Mouse (Mus musculus) mesoderm, embryonic 11.5 days (tissue): ENCODE data around the gene Tmem80.

ENCODE experiments used
- DNase-seq: peaks from one replicate; pipeline ENCODE4 v3.0.0-alpha.2; 2012; ENCODE audit warnings: low read depth, low spot score

Gene Tmem80

GRCm38 (mm10) chr7:141327469-141328372 lies at the start of gene Tmem80, which contains the start of gene Deaf1:
Gene Tmem80 (plus strand): TSS chr7:141327739.
Gene Deaf1 (minus strand): TSS chr7:141327690.
- peak; percentile 98 for DNase-seq

DNA sequence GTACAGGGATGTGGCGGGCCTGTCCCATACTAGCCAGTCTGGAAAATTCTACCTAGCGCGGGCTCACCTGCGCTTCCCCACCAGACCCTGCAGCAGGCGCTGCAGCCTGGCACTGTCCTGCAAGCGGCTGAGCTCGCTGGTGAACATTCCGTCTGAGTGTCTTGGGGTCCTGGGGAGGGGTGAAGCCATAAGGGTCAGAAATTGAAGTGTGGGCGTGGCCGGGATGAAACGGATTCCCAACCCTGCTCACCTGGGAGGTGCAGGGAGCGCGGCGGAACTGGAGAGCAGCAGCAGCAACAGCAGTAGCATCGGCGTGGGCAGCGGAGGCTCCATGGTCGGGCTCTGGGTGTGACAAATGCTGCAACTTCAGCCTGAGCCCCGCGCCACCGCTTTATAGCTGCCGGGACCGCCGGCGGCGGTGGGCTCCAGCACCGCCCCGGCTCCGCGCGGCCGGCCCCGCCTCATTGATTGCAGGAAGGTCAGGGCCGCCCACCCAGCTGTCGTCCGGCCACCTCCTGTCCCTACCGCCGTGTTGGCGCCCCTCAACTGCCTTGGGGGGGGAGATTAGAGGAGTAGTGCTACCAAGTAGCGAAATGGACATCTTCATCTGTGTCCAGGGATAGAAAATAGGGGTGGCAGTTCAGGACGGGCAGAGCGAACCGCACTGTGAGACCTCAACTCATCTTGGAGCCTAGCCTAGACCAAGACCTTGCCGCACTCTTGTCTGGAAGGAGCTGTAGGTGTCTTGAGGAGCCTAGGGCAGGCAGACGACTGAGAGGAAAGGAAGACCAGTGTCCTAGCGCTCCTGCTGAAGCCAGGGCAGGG lies 48.6 kb upstream of the Tmem80 start, which contains the start of gene Sct:
Sct (minus strand) TSS at position 368 of the 825 bp plus-strand sequence.
- DNase-seq, result peak; percentile 61

- DNase-seq, result no peak
Measured at GRCm38 (mm10) chr7:141281442-141281841, 46.1 kb upstream of the Tmem80 start.

DNA sequence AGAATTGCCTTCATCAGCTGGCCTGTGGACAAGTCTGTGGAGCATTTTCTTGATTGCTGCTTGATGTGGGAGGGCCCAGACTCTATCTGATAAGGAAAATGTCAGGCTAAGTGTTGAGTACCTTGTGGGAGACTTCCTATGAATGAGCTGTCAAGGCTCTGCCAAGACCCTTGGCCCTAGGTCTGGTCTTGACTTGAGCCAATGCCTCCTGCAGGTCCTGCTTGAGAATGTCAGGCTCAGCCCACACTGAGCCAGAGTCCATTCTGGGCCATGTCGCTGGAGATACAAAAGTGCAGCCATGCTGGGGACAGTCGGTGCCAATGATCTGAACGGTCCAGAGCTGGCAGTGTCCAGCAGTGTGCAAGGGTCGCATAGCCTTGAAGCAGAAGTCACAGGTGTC lies 44.8 kb upstream of the Tmem80 start:
- DNase-seq, result no peak

DNA sequence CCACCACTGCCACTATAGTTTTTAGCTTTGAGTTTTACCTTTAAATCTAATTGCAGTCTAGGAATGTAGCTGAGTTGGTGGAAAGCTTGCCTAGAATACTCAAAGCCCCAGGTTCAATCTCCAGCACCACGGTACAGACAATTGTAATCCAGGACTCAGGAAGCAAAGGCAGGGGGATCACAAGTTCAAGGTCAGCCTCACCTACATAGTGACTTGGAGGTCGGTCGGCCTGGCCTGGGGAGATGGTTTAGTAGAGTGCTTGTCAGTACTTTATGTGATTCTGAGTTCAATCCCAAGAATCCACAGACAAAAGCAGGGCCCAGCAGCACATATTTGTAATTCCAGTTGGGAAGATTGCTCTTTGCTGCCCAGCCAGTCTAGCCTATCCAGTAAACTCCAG lies 39.5 kb upstream of the Tmem80 start:
- DNase-seq, result no peak

DNA sequence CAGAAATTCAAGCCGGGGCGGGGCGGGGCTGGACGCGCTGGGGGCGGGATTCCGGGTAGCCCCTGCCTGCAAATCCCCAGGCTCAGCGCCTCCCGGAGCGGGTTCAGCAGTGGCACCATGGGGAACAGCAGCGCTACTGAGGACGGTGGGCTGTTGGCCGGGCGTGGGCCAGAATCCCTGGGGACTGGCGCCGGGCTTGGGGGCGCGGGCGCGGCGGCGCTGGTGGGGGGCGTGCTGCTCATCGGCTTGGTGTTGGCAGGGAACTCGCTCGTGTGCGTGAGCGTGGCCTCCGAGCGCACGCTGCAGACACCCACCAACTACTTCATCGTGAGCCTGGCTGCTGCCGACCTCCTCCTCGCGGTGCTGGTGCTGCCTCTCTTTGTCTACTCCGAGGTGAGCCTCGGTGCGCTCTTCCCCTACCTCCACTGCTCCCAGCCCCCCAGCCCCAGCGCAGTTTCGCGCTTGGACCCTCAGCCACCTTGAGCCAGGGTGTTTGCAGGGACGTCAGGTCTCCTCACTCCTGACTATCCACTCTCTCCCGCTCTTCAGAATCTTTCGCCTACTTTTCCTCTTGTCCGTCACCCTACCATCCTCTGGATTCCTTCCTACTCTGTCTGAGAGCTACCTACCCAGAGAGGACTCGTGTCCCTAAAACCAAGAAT lies 35.5 kb upstream of the Tmem80 start, which contains the start of gene Drd4:
Drd4 (plus strand) TSS at position 86 of the 662 bp plus-strand sequence.
- peak; percentile 65 for DNase-seq

DNA sequence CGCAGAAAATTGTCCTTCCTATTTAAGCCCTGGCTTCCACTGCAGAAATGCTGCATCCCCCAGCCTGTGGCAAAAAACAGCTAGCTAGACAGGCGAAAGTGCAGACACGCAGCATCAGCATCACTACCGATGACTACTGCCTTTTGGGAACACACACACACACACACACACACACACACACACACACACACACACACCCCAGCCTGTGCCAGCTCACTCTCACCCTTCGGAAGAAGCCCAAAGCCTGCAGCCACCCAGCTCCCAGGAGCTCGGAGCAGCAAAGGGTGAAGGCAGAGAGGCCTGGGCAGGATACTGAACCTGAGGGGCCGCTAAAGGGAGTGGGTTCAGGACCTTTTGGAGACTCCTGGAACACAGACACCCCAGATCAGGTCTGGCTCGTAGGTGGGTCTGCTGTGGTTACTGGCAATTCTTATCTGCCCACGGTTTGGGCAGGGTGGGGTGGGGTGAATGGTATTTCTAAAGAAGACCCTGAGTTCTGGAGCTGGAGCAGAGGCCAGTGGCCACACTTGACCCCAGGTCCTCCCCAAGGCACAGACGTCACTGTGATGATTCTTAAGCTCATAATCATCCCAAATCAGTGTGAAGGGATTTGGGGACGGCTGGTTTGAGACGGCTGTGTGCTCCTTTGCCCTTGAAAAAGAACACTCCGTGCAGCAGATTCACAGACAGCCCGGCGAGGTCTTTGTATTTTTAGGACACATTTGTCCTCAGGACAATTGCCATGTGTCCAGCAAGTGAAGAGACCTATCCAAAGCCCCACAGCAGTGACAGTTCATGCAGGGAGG lies 34.8 kb upstream of the Tmem80 start:
- DNase-seq, result no peak

- peak; percentile 64 for DNase-seq
Measured at GRCm38 (mm10) chr7:141293852-141294471, 33.6 kb upstream of the Tmem80 start.

GRCm38 (mm10) chr7:141294479-141294878 lies 33.1 kb upstream of the Tmem80 start:
- DNase-seq, result no peak

DNA sequence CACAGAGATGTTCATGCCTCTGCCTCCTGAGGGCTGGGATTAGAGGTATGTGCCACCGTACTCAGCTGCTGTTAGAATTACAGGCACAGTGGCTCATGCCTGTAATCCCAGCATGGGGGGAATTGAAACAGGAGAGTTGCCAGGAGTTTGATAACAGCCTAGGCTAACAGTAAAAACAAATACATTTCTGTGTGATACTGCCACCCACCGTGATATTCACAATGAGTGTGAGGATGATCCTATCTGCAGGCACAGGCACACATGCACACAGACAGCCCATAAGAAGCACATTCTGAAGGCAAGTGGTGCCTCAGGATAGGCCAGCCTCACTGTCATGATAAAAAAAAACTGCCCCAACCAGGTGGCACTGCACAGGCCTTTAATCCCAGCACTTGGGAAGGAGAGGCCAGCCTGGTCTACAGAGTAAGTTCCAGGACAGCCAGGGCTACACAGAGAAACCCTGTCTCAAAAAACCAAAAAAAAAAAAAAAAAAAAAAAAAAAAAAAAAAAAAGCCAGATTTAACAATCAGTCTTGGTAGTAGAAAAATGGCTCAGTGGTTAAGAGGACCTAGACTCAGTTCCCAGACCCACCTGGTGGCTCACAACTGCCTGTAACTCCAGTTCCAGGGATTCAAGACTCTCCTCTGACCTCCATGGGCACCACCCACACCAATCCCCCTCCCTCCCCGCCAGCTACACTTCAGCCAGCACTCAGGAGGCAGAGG lies 29.5 kb upstream of the Tmem80 start:
- DNase-seq, result no peak

- no peak for DNase-seq
Measured at GRCm38 (mm10) chr7:141299175-141299574, 28.4 kb upstream of the Tmem80 start.

DNA sequence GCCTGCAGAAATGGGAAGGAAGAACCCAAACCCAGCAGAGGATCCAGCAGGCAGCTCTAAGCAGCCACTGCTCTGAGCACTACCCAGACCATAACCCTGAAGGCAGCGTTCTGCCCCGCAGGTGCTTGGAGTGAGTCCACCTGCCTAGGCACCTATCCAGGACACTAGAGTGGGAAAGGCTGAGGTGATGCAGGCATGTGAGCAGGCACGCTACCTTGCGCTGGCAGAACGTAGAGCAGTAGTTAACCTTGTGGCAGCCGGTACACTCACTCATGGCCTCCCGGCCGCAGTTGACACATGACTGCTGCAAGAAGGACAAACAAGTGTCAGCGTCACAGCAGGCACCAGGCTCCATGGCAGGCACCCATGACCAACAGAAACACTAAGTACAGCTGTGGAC lies 26.2 kb upstream of the Tmem80 start:
- no peak for DNase-seq

DNA sequence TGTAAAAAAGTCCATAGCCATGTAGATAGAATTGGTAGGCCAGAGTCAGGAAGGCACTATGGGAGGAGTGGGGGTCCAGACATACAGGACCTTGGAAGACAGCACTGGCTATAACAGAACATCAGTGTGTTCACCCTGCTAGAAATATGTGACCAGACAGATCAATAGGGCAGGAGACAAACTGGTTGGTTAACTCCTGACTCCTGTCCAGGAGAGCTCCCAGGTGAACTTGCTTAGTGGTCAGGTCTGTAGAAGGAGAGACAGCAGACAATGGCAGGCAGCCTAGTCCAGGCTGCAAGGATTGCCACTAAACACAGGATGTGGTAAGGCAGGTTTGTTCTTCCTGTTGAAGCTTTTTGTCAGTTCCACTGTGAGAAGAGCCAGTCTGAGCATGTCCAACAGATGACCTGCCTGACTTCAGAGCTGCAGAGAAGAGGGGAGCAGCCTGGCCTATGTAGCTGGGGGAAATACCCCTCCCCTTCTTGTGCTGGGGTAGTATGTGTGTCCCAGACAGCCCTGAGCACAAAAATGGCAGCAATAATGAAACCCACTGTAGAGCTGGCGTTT lies 24.8 kb upstream of the Tmem80 start:
- no peak for DNase-seq

- DNase-seq, result no peak
Measured at GRCm38 (mm10) chr7:141304537-141304936, 23.0 kb upstream of the Tmem80 start.

- no peak for DNase-seq
Measured at GRCm38 (mm10) chr7:141314416-141314815, 13.1 kb upstream of the Tmem80 start.

DNA sequence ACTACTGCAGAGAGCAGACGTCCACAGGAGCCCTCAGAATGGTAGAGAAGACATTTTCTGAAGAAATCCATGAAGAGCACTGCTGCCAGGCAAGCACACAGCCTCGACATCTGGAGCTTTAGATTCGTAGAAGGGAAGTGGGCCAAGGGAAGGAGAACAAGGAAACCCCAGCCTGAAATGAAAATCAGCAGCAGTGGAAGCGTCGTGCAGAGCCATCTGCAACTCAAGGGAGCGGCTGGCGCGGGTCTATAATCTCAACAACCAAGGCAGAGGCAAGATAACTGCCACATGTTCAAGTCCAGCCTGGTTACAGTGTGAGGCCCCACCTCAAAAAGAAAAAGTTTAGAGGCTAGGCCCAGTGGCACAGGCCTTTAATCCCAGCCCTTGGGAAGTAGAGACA lies 12.5 kb upstream of the Tmem80 start:
- no peak for DNase-seq

DNA sequence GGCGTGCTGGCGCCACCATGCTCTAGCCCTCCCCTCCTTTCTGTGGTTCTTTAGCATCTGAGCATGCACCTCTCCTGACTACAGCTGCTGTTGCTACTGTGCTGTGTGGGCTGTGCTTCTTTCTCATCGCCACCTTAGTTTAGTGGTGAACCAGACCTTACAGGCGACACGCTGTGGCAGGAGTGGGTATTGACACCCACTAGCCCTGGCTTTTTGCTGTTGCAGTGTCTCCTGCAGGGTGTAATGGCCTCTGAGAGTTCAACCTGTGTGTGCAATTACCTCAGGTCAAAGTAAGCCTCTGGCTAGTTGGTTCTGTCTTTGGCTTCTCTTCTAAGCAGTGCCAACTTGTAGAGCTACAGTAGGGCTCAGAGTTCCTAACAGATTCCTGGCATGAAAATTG lies 11.6 kb upstream of the Tmem80 start:
- no peak for DNase-seq

GRCm38 (mm10) chr7:141317619-141318132 lies 9.9 kb upstream of the Tmem80 start:
- no peak for DNase-seq

DNA sequence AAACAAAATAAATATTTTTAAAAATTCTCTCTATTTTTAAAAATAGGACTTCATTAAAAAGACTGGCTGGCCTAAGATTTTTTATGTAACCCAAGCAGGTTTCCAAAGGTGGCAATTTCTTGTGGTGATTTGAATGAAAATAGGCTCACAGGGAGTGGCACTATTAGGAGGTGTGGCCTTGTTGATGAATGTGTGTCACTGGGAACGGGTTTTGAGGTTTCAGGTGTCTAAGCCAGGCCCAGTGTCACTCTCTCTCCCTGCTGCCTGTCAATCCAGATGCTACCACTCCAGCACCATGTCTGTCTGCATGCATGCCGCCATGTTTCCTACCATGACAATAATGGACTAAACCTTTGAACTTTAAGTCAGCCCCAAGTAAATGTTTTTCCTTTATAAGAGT lies 8.1 kb upstream of the Tmem80 start:
- DNase-seq, result no peak
